Mouse (Mus musculus): Measurements from ENCODE around the gene Stat2.
"Not testable (repeated sequence)": the region's sequence is repeated elsewhere in the genome, so short reads cannot be mapped to it uniquely, and the experiment has no call there.

The Stat2 gene

GRCm38 (mm10) chr10:128258953-128259352, 11.4 kb upstream of the Stat2 start:
- DNase-seq (ENCODE audit: low spot score in 2 of 2): no peak

- DNase-seq (ENCODE audit: low spot score in 2 of 2): no peak
Observed at GRCm38 (mm10) chr10:128259946-128260345, 10.4 kb upstream of the Stat2 start.

- not testable (repeated sequence) for DNase-seq (ENCODE audit: low spot score in 2 of 2)
Observed at GRCm38 (mm10) chr10:128260376-128260775, 10.0 kb upstream of the Stat2 start.

DNA sequence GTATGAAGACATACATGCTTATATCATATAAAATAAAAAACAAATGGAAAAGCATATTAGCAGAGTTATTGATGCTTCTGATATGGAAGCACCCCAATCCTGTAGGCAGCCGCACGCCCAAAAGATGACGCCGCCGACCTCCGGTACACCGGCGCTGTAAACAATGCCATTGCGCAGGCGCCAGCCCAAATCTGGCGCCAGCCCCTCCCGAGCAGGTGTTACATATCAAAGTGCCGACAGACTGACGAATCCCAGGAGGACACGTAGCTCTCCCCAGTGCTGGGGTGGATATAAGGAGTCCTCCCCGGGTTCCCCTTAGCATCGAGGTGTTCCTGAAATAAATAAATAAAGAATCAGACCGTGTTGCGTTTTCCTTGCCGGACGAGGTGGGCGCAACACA, 8.1 kb upstream of the Stat2 start:
- DNase-seq (ENCODE audit: low spot score in 2 of 2): no peak

GRCm38 (mm10) chr10:128263393-128264310, 6.7 kb upstream of the Stat2 start:
- peak; percentile 13 to 15 for DNase-seq (ENCODE audit: low spot score in 2 of 2)

- DNase-seq (ENCODE audit: low spot score in 2 of 2): no peak
Observed at GRCm38 (mm10) chr10:128268371-128268770, 2.0 kb upstream of the Stat2 start, which contains the start of gene Apof. TSS of gene Apof (plus strand) at chr10:128268671.

DNA sequence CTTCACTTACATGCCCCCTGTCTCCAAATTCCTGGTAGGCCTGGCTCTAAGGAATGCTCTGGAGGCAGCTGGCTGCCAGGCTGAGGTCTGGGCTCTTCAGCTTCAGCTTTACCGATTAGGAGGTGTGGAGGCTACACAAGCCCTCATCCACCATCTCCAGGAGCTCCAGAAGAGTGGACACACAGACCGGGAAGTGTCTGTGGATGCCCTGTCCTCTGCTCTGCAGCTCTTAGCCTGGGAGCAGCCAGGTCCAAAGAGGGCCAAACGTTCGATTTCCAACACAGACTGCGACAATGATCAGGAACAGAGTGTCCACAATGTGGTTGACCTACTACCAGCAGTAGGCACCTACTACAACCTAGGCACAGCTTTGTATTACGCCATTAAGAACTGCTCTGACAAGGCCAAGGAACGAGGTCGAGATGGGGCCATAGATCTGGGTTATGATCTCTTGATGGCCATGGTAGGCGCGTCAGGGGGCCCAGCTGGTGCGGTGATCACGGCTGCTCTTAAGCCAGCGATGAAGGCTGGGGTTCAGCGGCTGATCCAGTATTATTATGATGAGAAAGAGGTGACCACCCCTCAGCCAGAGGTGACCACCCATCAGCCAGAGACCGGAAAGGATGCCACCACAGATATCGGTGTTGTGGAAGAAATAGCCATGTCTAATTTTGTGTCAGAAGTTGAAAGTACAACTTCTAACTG, 1.0 kb upstream of the Stat2 start:
- no peak for DNase-seq (ENCODE audit: low spot score in 2 of 2)

DNA sequence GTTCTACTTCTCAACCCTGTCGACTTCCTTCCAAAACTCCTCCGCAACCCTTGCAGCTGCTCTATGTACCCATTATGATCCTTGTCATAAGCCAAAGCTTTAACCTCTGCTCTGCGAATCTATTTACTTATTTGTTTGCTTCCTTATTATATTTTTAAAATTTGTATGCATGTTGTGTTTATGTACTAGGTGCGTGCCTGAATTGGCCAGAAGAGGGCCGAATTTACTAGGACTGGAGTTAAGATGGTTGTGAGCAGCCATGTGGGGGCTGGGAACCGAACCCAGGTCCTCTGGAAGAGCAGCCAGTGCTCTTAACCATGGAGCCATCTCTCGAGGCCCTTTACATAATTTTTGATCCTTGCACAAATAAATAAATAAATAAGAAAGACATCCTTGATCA, 507 bp downstream of the Stat2 start:
- DNase-seq (ENCODE audit: low spot score in 2 of 2): no peak

DNA sequence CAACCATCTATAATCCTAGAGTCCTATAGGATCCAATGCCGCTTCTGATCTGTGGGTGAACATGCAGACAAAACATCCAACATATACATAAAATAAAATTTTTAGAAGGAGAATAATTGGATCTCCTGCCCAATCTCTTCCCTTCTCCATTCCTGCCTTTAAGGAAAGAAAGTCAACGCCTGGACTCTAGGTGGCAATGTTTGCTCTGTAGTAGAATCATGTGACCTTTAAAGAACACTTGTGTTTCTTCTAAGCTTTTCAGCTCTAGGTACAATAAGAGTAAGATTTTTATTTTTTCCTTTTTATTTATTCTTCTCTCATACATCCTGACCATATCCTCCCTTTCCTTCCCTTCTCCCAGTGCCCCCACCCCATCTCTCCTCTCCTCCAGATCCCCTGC, 1.5 kb downstream of the Stat2 start:
- DNase-seq (ENCODE audit: low spot score in 2 of 2): no peak

- DNase-seq (ENCODE audit: low spot score in 2 of 2): not testable (repeated sequence)
Observed at GRCm38 (mm10) chr10:128272819-128273439, 2.6 kb downstream of the Stat2 start.

- not testable (repeated sequence) for DNase-seq (ENCODE audit: low spot score in 2 of 2)
Observed at GRCm38 (mm10) chr10:128275374-128275773, 5.0 kb downstream of the Stat2 start.

DNA sequence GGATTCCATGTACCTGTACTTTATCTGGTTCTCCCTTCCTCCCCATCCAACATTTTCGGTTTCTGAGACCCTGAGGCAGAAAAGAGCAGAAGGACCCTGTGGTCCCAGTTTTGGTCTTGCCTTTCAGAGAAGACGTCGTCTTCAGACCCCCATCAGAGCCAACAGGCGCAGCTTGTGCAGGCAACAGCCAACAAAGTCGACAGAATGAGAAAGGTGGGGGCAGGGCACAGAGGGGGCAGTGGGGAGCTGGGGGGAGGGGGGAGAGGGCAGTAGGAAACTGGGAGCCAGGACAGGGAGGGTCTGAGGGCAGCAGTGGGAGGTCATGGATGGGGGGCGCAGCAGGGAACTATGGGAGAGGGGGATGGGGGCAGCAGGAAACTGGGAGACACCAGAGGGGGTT, 7.8 kb downstream of the Stat2 start:
- no peak for DNase-seq (ENCODE audit: low spot score in 2 of 2)

DNA sequence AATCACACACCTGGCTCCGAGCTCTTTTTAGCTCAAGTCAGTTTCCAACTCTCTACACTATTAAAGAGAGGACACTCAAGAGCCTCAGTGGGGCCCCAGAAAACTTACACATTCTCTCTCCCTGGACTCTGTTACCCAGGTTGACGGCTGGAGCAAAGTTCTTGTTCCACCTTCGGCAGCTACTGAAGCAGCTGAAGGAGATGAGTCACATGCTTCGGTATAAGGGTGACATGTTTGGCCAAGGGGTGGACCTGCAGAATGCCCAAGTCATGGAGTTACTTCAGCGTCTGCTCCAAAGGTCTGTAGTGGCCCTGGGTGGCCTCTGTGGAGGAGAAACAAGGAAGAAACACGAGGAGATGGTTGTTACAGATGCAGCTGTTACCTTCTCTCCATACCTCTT, 10.6 kb downstream of the Stat2 start:
- no peak for DNase-seq (ENCODE audit: low spot score in 2 of 2)

DNA sequence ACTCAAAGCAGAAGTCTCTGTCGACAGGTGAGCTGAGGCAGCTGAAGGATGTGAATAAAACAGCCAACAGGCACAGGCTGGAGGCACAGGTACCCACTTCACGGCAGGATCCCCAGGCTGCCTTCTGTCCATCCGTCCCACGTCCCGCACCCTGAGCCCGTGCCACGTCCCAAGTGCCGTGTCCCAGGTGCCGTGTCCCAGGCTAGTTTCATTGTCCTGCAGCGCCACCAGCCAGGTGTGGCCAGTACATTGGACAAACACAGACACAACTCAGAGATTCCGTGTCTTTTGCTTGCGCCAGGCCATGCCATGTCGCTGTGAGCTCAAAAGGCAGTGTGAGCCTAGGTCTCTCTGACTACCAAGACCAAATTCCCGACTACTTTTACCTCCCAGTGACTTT, 11.3 kb downstream of the Stat2 start:
- no peak for DNase-seq (ENCODE audit: low spot score in 2 of 2)

DNA sequence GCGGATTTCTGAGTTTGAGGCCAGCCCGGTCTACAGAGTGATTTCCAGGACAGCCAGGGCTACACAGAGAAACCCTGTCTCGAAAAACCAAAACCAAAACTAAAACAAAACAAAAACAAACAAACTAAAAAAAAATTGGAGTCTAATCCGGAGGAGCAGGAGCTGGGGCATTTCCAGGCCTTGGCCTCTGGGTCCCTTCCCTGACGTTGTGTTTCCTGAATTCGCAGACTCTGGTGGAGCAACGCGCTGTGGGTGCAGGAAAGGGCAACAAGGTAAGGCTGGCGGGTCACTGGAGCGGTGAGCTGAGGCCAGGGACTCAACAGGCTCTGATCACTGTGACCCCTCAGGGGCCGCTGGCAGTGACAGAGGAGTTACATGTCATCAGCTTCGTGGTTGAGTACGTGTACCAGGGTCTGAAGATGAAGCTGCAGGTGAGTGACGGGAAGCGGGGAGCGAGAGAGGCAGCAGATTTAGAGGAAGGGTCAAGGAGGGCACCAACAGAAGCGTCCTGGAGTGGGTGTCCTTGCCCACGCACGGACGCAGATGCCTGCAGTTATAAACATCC, 12.6 kb downstream of the Stat2 start:
- DNase-seq (ENCODE audit: low spot score in 2 of 2): no peak

DNA sequence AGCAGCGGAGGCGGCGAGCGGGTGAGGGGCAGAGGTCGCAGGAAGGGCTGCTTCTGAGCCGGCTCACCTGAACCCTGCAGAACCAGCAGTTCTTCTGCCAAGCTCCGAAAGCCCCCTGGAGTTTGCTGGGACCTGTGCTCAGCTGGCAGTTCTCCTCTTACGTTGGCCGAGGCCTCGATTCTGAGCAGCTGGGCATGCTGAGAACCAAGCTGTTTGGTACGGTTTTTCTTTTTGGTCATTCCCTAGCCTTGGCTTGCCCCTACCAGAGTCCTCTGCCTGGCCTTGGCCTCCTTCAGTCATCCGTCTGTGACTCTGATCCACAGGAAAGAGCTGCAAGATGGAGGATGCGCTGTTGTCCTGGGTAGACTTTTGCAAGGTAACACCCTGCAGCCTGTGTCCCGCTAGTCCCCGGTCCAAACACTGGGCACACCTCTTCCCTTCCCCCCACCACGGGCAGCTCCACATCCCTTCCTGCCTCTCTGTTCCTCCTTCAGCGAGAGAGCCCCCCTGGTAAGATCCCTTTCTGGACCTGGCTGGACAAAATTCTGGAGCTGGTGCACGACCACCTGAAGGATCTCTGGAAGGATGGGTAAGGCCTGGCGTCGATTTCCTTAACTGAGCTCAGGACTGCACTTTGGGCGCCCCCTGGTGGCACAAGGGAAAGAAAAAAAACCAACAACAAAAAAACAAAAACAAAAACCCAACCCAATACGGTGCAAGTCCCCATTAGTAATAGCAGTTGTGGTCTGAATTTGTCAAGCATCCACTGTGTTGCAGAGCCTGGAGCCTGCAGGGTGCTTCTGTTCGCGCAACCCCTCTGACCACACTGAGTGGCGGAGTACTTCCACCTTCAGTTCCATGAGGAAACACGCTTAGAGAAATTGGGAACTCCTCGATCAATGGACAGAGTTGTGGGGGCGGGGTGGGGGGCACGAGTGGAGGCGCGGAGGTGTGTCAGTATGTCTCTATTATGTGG, 13.5 kb downstream of the Stat2 start:
- peak; percentile 46 to 52 for DNase-seq (ENCODE audit: low spot score in 2 of 2)

GRCm38 (mm10) chr10:128290594-128290993, 20.2 kb downstream of the Stat2 start:
- not testable (repeated sequence) for DNase-seq (ENCODE audit: low spot score in 2 of 2)

GRCm38 (mm10) chr10:128296370-128297090, 26.2 kb downstream of the Stat2 start:
- no peak for DNase-seq (ENCODE audit: low spot score in 2 of 2)

GRCm38 (mm10) chr10:128297221-128297620, 26.9 kb downstream of the Stat2 start:
- DNase-seq (ENCODE audit: low spot score in 2 of 2): no peak

- DNase-seq (ENCODE audit: low spot score in 2 of 2): no peak
Observed at GRCm38 (mm10) chr10:128297622-128298021, 27.3 kb downstream of the Stat2 start.
